Mouse (Mus musculus): ENCODE data around the gene Slx4.
A peak's percentile ranks its signal among the peaks of the same experiment; 100 is the strongest.
"Not testable (repeated sequence)": the region's sequence is repeated elsewhere in the genome, so short reads cannot be mapped to it uniquely, and the experiment has no call there.

Slx4 gene

GRCm38 (mm10) chr16:4003489-4004398 lies at the start of gene Slx4:
Gene Slx4 (minus strand): TSS chr16:4003770.
- peak; percentile 94 to 97 for DNase-seq (ENCODE audit: low spot score in 2 of 2)

- no peak for DNase-seq (ENCODE audit: low spot score in 2 of 2)
Measured at GRCm38 (mm10) chr16:4052601-4053000, 49.0 kb upstream of the Slx4 start.

- DNase-seq (ENCODE audit: low spot score in 2 of 2), result no peak
Measured at GRCm38 (mm10) chr16:4045524-4045923, 42.0 kb upstream of the Slx4 start.

GRCm38 (mm10) chr16:4044093-4044492 lies 40.5 kb upstream of the Slx4 start:
- no peak for DNase-seq (ENCODE audit: low spot score in 2 of 2)

DNA sequence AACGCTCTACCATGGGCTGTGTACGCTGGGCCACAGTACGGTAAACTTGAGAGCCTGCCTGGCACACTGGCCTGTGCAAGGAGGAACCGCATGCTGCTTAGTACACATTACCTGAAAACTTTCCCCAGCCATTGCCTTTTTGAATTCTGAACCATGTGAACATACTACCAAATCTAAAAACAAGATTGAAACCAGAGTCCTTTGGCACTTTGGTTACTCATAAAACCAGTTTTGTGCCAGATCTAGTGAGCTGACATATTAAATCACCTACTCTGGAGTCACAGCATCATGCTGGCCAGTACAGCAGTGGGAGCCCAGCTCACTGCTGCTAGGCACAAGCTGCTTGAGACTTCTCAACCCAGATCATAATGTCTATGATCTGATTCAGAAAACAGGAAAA lies 38.1 kb upstream of the Slx4 start:
- DNase-seq (ENCODE audit: low spot score in 2 of 2), result no peak

GRCm38 (mm10) chr16:4040206-4040605 lies 36.6 kb upstream of the Slx4 start:
- DNase-seq (ENCODE audit: low spot score in 2 of 2), result no peak

- no peak for DNase-seq (ENCODE audit: low spot score in 2 of 2)
Measured at GRCm38 (mm10) chr16:4037690-4038089, 34.1 kb upstream of the Slx4 start.

GRCm38 (mm10) chr16:4036807-4037206 lies 33.2 kb upstream of the Slx4 start, which contains the start of gene Dnase1:
Gene Dnase1 (plus strand): TSS chr16:4036942.
- DNase-seq (ENCODE audit: low spot score in 2 of 2), result no peak

DNA sequence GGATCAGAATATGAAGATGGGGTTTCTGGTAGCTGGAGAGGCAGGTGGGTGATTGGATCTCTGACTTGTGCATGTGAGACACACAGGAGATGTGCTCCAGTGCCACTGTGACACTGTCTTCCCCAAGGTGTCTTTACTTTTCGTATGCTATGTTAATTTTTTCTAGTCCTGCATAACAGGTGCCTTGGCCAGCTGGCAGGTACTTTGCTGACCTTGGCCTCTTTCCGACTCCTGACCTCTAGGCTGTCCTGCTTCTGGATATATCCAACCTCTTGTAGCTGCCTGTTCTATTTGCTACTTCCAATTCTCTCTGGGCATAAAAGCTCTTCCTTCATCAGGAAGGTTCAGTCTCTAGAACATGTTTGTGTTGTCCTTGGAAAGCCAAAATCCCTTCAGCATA lies 32.0 kb upstream of the Slx4 start:
- no peak for DNase-seq (ENCODE audit: low spot score in 2 of 2)

DNA sequence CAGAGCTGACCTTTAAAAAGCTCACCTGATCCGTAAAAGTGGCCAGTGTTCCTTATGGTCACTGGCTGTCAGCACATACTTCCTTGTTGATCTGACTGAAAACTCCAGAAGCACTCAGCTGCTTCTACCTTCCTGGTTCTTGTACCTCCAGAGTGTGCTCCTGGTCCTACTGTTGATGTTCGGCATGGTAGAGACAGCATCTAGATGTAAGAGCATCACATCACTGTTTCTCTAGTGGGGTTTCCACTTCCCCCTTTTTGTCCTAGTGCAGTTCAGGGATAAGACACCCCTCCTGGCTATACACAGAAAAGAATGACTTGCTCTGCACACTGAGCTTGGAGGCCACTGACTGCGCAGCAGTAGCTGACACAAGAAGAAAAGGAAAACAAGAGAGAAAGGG lies 30.9 kb upstream of the Slx4 start:
- no peak for DNase-seq (ENCODE audit: low spot score in 2 of 2)

- no peak for DNase-seq (ENCODE audit: low spot score in 2 of 2)
Measured at GRCm38 (mm10) chr16:4033971-4034370, 30.4 kb upstream of the Slx4 start.

GRCm38 (mm10) chr16:4032341-4032748 lies 28.8 kb upstream of the Slx4 start:
- no peak for DNase-seq (ENCODE audit: low spot score in 2 of 2)

- DNase-seq (ENCODE audit: low spot score in 2 of 2), result no peak
Measured at GRCm38 (mm10) chr16:4031441-4032274, 28.1 kb upstream of the Slx4 start.

- no peak for DNase-seq (ENCODE audit: low spot score in 2 of 2)
Measured at GRCm38 (mm10) chr16:4030501-4030900, 26.9 kb upstream of the Slx4 start.

DNA sequence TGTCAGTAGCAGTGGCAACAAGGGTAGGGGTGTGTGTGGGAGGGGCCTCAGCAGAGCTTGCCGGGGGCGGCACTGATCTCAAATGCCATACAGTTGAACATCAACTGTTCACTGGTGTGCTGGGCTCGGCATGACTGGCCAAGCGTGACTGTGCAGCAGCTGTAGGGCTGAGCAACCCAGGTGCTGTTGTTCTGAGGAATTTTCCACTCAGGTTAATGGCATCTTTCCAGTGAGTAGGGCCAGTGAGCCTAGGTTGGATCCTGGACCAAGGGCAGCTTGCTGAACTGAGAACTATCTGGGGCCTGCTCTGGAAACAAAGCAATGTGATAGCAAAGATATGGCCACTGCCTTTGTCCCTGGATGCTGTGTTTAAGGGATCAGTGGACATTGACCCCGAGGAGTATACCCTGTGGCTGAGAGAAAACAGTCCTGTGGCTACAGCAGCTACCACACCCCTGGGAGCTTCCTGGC lies 25.8 kb upstream of the Slx4 start:
- no peak for DNase-seq (ENCODE audit: low spot score in 2 of 2)

GRCm38 (mm10) chr16:4027211-4027610 lies 23.6 kb upstream of the Slx4 start:
- no peak for DNase-seq (ENCODE audit: low spot score in 2 of 2)

- DNase-seq (ENCODE audit: low spot score in 2 of 2), result no peak
Measured at GRCm38 (mm10) chr16:4026672-4027071, 23.1 kb upstream of the Slx4 start.

DNA sequence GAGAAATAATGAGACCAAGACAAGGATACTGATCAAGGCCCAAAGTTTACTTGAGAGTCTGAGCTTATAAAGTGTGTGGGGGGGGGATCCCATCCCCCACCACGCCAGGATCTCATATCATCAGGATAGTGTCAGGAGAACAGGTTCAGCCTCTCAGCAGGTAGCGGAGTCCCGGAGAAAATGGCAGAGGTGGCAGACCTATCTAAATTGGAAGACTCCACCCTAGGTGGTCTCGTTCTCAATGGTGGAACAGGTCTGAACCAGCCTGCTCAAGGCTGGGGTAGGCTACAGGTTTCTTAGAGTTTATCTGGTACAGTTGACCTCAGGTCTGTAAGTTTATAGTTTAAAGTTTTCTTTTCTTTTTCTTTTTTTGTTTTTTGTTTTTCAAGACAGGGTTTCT lies 19.1 kb upstream of the Slx4 start:
- DNase-seq (ENCODE audit: low spot score in 2 of 2), result no peak

DNA sequence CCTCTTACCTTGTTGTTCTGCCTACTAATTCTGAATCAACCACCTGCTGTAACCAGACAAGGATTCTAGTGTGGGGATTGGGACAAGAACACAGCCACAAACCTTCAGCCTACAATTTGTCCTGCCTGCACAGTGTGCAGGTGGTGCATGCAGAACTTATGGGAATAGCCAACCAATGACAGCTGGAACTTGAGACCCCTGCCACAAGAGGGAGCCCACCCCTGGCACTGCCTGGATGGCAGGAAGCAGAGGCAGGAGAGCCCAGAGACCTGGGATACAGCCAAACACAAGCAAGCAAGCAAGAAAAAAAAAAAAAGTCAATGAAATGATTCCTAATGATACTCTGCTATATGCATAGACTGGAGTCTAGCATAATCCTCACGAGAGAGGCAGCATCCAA lies 17.7 kb upstream of the Slx4 start:
- no peak for DNase-seq (ENCODE audit: low spot score in 2 of 2)

DNA sequence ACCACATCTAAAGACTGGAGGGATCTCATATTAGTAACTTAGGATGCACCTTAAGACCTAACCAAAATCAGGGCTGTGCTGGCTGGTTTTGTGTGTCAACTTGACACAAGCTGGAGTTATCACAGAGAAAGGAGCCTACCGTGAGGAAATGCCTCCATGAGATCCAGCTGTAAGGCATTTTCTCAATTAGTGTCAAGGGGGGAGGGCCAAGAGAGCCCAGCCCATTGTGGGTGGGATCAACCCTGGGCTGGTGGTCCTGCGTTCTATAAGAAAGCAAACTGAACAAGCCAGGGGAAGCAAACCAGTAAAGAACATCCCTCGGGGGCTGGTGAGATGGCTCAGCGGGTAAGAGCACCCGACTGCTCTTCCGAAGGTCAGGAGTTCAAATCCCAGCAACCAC lies 13.9 kb upstream of the Slx4 start:
- not testable (repeated sequence) for DNase-seq (ENCODE audit: low spot score in 2 of 2)

DNA sequence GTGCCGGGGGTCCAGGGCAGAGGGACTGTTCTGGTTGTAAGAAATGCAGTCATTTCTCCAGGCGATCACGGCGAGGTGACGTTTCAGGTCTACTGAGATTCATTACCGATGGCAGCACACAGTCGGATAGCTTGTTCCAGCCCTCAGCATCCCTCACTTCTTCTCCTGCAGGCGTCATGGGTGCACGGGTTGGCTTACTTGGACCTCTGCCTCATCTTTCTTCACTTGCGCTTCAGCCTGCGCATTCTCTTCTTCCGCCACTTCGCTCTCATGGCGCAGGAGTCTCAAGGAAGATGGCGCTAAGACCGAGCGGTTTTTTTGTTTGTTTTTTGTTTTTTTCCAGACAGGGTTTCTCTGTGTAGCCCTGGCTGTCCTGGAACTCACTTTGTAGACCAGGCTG lies 13.2 kb upstream of the Slx4 start:
- DNase-seq (ENCODE audit: low spot score in 2 of 2), result not testable (repeated sequence)

DNA sequence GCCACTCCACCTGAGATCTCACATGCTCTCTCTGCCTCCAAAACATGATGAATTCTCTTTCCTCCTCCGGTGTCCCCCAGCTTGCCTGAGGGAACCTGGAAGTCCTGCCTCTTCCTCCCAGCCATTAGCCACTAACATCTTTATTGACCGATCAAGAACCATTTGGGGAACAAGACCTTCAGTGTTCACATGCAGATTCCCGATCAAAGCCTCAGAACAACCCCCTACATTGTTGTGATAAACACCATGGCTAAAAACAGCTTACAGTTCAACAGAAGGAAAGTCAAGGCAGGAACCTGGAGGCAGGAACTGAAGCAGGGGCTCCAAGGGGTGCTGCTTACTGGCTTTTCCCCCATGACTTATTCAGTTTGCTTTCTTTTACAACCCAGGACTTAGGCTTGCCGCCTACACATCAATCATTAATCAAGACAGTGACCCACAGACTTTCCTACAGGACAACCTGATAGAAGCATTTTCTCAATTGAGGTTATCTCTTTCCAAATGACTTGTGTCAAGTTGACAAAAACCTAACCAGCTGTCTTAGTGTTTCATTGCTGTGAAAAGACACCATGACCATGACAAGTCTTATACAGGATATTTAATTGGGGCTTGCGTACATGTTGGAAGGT lies 10.6 kb upstream of the Slx4 start:
- no peak for DNase-seq (ENCODE audit: low spot score in 2 of 2)

All from left cerebral cortex, adult 9 months (tissue).